Mouse (Mus musculus) intestine, embryonic 15.5 days (tissue): Measurements from ENCODE around the gene Pheta2. TPM values are rescaled to one million over a fixed set of nuclear protein-coding genes. Genes with fewer than 3 reads are reported as not detected.

Experiments
- ATAC-seq: fragments of 200-750 bp; cut with Nextera tagmentation; 2 replicates; pipeline ENCODE4 v1.8.0; 2017; ENCODE audit warnings: moderate TSS enrichment, moderate library complexity
- H3K27ac ChIP-seq: fragments of 300-500 bp; sonication (generic); 2 replicates; pipeline ENCODE4 v1.5.1; 2015; ENCODE audit warnings: mild to moderate bottlenecking, inconsistent platforms
- H3K27me3 ChIP-seq: fragments of 300-500 bp; sonication (generic); replicated peaks from 2 replicates; pipeline ENCODE4 v1.6.1; 2015; ENCODE audit warnings: inconsistent platforms
- H3K36me3 ChIP-seq: fragments of 300-500 bp; sonication (generic); 2 replicates; pipeline ENCODE4 v1.6.1; 2015; ENCODE audit warnings: inconsistent platforms
- H3K4me1 ChIP-seq: fragments of 300-500 bp; sonication (generic); replicated peaks from 2 replicates; pipeline ENCODE4 v1.6.1; 2015; ENCODE audit warnings: inconsistent platforms
- H3K4me2 ChIP-seq: fragments of 300-500 bp; sonication (generic); replicated peaks from 2 replicates; pipeline ENCODE4 v1.6.1; 2015; ENCODE audit warnings: mild to moderate bottlenecking, inconsistent platforms
- H3K4me3 ChIP-seq: fragments of 300-500 bp; sonication (generic); replicated peaks from 2 replicates; pipeline ENCODE4 v1.5.1; 2015; ENCODE audit warnings: inconsistent platforms
- H3K9ac ChIP-seq: fragments of 300-500 bp; sonication (generic); 2 replicates; pipeline ENCODE4 v1.6.1; 2015; ENCODE audit warnings: inconsistent platforms
- H3K9me3 ChIP-seq: fragments of 300-500 bp; sonication (generic); 2 replicates; pipeline ENCODE4 v1.6.1; 2016; ENCODE audit warnings: inconsistent platforms
- WGBS: fragments of 180-500 bp; shearing (Covaris S2); methylation state at CpG from one replicate; pipeline ENCODE4 v1.1.7; 2015; 5-methylcytosine and 5-hydroxymethylcytosine counted together
- polyA plus RNA-seq: library from polyadenylated mRNA; unstranded; fragments of >200 nt; fragmentation: Nextera tagmentation; extraction: Ambion mirVana; gene quantifications from 2 replicates; pipeline ENCODE4 v1.2.1, GENCODE M21; 2015

The Pheta2 gene
- polyA plus RNA-seq, 1 experiment from 2014 or later: 13.1 TPM

- ATAC-seq: no peak
- peaks cover 15% of the 10 kb centered on the region for H3K4me1 ChIP-seq
- H3K27ac ChIP-seq: no peak overlapping the region
- 94% methylated on average over 4 of the region's 4 CpGs for WGBS
- H3K27me3 ChIP-seq: no peaks in the 10 kb centered on the region
- no peak overlapping the region for H3K9ac ChIP-seq
- H3K36me3 ChIP-seq: peaks cover 20% of the 10 kb centered on the region
- H3K4me2 ChIP-seq: no peak overlapping the region
- H3K4me3 ChIP-seq: no peak overlapping the region
- H3K9me3 ChIP-seq: no peaks in the 10 kb centered on the region
Observed at GRCm38 (mm10) chr15:82335194-82335593, 3.5 kb upstream of the Pheta2 start.

DNA sequence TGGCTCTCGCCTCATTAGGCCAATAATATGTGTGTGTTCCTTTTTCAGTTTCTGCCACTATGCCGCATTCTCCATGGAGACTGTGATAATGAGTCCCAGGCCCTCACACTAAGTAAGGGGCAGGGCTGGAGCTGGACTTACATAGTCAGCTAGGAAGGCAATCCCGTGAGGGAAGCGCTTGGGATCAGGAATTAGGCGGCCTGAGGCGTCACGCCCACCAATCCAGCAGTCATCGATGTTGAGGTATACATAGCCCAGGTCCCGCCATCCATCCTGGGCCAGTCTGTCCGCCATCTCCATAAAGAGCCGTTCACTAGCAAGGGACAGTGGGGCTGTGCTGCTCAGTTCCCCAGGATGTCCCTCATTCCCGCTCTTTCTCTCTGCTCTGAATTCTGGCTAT lies 2.1 kb upstream of the Pheta2 start:
- H3K4me3 ChIP-seq: no peak overlapping the region

GRCm38 (mm10) chr15:82337875-82338274 lies 867 bp upstream of the Pheta2 start:
- 7% methylated on average over 4 of the region's 4 CpGs for WGBS
- no peaks in the 10 kb centered on the region for H3K9me3 ChIP-seq
- peaks cover 18% of the 10 kb centered on the region for H3K36me3 ChIP-seq
- peak overlapping the region; percentile 58 for H3K4me3 ChIP-seq
- no peaks in the 10 kb centered on the region for H3K27me3 ChIP-seq
- H3K4me2 ChIP-seq: peak overlapping the region; percentile 73
- H3K4me1 ChIP-seq: peaks cover 35% of the 10 kb centered on the region
- peak overlapping the region; percentile 70 for H3K9ac ChIP-seq
- ATAC-seq: no peak
- peak overlapping the region; percentile 75 for H3K27ac ChIP-seq

More for the DNA sequence above, 2.1 kb upstream of the Pheta2 start:
- Histone ChIP-seq H3K9me3 (no peaks in the 10 kb centered on the region), H3K27me3 (no peaks in the 10 kb centered on the region), H3K27ac (no peak overlapping the region), H3K4me2 (0 out of 2 replicates have a peak overlapping the region, but pooled peaks have one; percentile 4), H3K4me1 (peaks cover 28% of the 10 kb centered on the region), H3K9ac (no peak overlapping the region; the same call in 1 of the 2 replicates), H3K36me3 (peaks cover 18% of the 10 kb centered on the region)
- no peak for ATAC-seq
- WGBS: 84% methylated on average over 12 of the region's 12 CpGs

DNA sequence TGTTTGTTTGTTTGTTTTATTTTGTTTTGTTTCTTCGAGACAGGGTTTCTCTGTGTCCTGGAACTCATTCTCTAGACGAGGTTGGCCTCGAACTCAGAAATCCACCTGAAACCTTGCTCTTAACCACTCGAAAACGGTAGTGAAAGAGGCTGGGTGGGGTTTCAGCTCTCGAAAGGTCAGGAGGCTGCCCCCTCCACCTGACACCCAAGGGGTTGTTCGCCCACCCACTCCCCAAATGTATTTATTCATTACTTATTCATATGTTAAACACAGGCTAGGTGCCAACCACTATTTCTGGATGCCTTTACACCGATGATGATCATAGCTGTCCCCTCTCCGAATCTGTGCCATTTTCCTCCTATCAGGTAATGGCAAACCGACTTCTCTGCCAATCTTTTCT lies 408 bp downstream of the Pheta2 start:
- Histone ChIP-seq H3K9me3 (no peaks in the 10 kb centered on the region), H3K27ac (peak overlapping the region; percentile 75), H3K27me3 (no peaks in the 10 kb centered on the region), H3K4me2 (peak overlapping the region; percentile 73), H3K4me3 (peak overlapping the region; percentile 58), H3K36me3 (peaks cover 16% of the 10 kb centered on the region), H3K4me1 (peaks cover 40% of the 10 kb centered on the region), H3K9ac (peak overlapping the region; percentile 70)
- WGBS: 58% methylated on average over 10 of the region's 10 CpGs
- ATAC-seq: no peak

DNA sequence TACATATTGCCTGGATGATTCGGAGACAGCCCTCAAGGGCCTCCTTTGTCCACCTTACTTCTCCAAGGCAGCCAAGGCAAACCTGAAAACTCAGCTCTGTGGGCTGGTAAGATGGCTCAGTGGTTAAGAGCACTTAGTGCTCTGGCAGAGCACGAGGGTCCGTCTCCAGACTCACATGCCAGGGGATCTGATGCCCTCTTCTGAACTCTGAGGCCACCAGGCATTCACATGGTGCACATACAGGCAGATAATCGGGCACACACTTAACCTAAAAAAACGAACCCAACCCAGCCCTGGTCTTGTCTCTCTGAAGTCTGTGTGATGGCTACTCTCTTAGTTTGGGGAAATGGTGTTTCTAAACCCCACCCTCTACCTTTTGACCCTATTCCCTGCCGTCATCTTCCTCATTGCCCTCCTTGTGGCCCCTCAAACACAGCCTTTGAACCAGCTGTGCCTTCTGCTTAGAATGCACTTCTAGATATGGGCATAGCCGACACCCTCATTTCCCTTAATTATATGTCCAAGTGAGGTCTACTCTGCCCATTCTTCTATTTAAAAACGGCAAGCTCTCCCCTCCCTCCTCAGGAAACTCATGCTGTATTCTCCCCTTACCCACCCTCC lies 1.0 kb downstream of the Pheta2 start:
- WGBS: 59% methylated on average over 8 of the region's 8 CpGs
- H3K36me3 ChIP-seq: peaks cover 10% of the 10 kb centered on the region
- H3K9ac ChIP-seq: no peak overlapping the region
- no peaks in the 10 kb centered on the region for H3K9me3 ChIP-seq
- no peak for ATAC-seq
- H3K4me3 ChIP-seq: no peak overlapping the region
- H3K27ac ChIP-seq: peak overlapping the region; percentile 90; the same call in 1 of the 2 replicates
- H3K4me1 ChIP-seq: peaks cover 40% of the 10 kb centered on the region
- no peak overlapping the region; the same call in 1 of the 2 replicates for H3K4me2 ChIP-seq
- no peaks in the 10 kb centered on the region for H3K27me3 ChIP-seq

DNA sequence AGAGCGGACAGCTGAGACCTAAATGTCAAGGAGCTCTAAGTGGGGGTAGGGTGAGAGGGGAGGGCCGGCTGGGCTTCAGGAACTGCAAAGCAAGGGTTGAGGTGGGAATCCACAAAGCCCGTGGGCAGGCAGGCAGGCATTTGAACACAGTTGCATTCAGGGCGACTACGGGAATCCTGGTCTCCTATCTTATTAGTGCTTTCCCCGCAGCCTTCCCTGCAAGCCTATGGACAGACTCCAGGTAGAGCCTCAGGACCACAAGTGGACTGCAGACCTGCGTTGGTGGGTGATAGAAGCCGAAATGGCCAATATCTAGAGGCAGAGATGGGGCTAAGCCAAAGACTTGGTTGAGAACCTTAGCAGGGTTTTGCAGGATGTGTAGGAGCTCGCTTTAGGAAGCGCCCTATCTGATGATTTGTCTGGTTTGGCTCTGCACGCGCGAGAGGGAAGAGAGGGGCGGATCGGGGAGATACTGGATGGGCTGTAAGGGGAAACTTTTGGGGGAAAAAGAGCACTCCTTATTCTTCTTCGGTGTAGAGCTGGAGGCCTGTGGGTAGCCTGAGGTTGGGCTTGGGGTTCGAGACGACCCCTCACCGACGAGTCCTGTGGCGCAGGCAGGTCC lies 1.8 kb downstream of the Pheta2 start:
- H3K27me3 ChIP-seq: no peaks in the 10 kb centered on the region
- peak overlapping the region; percentile 87 for H3K4me2 ChIP-seq
- H3K4me3 ChIP-seq: peak overlapping the region; percentile 59
- 0 out of 2 replicates have a peak, but pooled peaks cover 5% of the 10 kb centered on the region for H3K36me3 ChIP-seq
- ATAC-seq: no peak
- peaks cover 40% of the 10 kb centered on the region for H3K4me1 ChIP-seq
- peak overlapping the region; percentile 90 for H3K27ac ChIP-seq
- H3K9me3 ChIP-seq: no peaks in the 10 kb centered on the region
- peak overlapping the region; percentile 81 for H3K9ac ChIP-seq
- WGBS: 32% methylated on average over 21 of the region's 21 CpGs

DNA sequence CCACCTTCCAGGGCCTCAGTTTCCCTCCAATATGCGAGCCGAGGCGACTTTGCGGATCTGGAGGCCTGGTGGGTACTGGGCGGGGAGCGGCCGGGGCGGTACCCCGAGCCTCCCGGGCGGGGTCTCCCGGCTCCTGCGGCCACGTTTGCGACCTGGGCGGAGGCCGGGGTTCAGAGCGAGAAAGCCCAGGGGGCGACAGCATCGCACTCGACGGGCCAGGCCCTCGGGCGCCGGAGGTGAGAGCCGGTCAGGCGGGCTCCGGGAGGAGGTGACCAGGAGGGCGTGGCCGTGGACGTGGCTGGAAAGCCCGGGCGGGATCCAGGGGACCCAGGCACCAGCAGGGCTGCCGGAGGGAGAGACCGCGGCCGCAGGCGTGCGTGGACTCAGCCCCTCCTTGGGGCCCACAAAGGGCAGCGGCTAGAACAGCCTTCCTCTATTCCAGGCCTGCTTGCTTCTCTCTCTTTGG lies 2.3 kb downstream of the Pheta2 start:
- Histone ChIP-seq H3K4me1 (peaks cover 40% of the 10 kb centered on the region), H3K36me3 (0 out of 2 replicates have a peak, but pooled peaks cover 2% of the 10 kb centered on the region), H3K4me3 (peak overlapping the region; percentile 59), H3K27ac (peak overlapping the region; percentile 90), H3K9ac (peak overlapping the region; percentile 81), H3K27me3 (no peaks in the 10 kb centered on the region), H3K9me3 (no peaks in the 10 kb centered on the region), H3K4me2 (peak overlapping the region; percentile 87)
- ATAC-seq: peak; percentile 7; the same call in 1 of the 2 replicates
- WGBS: 2% methylated on average over 40 of the region's 40 CpGs

- Histone ChIP-seq H3K4me3 (peak overlapping the region; percentile 59), H3K4me1 (peaks cover 40% of the 10 kb centered on the region), H3K4me2 (peak overlapping the region; percentile 87), H3K27me3 (no peaks in the 10 kb centered on the region), H3K9ac (peak overlapping the region; percentile 81), H3K36me3 (no peaks in the 10 kb centered on the region), H3K9me3 (no peaks in the 10 kb centered on the region), H3K27ac (peak overlapping the region; percentile 90)
- WGBS: 47% methylated on average over 15 of the region's 15 CpGs
- ATAC-seq: no peak; the same call in 1 of the 2 replicates
Observed at GRCm38 (mm10) chr15:82341675-82342542, 3.2 kb downstream of the Pheta2 start.

DNA sequence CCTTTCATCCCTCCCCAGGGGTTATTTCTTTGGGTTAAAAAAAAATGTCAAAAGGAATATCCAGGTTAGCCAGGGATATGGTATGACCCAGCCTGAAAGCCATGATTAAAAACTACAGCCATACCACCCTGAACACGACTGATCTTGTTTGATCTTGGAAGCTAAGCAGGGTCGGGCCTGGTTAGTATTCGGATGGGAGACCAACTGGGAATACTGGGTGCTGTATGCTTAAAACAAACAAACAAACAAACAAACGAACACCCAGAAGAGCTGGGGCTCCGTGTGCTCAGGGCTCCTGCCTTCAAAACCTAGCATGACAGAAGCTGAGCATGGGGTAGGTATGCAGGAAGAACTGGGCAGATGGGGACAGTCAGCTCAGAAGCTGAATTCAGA lies 3.8 kb downstream of the Pheta2 start:
- ATAC-seq: no peak
- 74% methylated on average over 5 of the region's 5 CpGs for WGBS
- Histone ChIP-seq H3K4me2 (peak overlapping the region; percentile 87), H3K9ac (no peak overlapping the region; the same call in 1 of the 2 replicates), H3K4me3 (no peak overlapping the region), H3K27ac (0 out of 2 replicates have a peak overlapping the region, but pooled peaks have one; percentile 90), H3K9me3 (no peaks in the 10 kb centered on the region), H3K4me1 (peaks cover 43% of the 10 kb centered on the region), H3K36me3 (no peaks in the 10 kb centered on the region), H3K27me3 (no peaks in the 10 kb centered on the region)

- no peak overlapping the region for H3K4me3 ChIP-seq
- no peak overlapping the region for H3K27ac ChIP-seq
- peaks cover 42% of the 10 kb centered on the region for H3K4me1 ChIP-seq
- H3K9me3 ChIP-seq: no peaks in the 10 kb centered on the region
- WGBS: 88% methylated on average over 27 of the region's 27 CpGs
- peaks cover 9% of the 10 kb centered on the region for H3K36me3 ChIP-seq
- no peak overlapping the region for H3K9ac ChIP-seq
- ATAC-seq: no peak
- H3K27me3 ChIP-seq: no peaks in the 10 kb centered on the region
- no peak overlapping the region for H3K4me2 ChIP-seq
Observed at GRCm38 (mm10) chr15:82343368-82344287, 4.9 kb downstream of the Pheta2 start.

DNA sequence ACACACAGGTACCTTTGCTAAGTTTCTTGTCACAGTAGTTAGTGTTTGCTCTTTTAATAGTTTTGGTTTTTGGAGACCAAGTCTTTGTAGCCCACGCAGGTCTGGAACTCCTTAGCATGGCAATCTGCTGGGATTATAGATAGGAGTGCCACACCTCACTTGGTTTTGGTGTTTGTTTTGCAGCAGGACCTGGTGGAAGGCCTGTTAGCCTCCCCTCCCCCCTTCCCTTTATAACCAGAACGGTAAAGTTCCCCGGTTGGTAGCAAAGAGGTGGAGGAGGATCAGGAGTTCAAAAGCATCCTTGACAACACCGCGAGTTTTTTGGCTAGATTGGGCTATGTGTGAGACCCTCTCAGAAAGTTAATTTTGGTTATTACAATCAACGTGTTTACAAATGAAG lies 6.2 kb downstream of the Pheta2 start:
- Histone ChIP-seq H3K4me1 (peaks cover 47% of the 10 kb centered on the region), H3K27me3 (no peaks in the 10 kb centered on the region), H3K4me2 (no peak overlapping the region), H3K9me3 (no peaks in the 10 kb centered on the region), H3K9ac (no peak overlapping the region), H3K4me3 (no peak overlapping the region), H3K36me3 (peaks cover 20% of the 10 kb centered on the region), H3K27ac (no peak overlapping the region)
- ATAC-seq: no peak
- WGBS: 78% methylated on average over 6 of the region's 6 CpGs
